Mouse (Mus musculus) heart, embryonic 16.5 days (tissue): Measurements from ENCODE around the gene Tia1. TPM values are rescaled to one million over a fixed set of nuclear protein-coding genes. Genes with fewer than 3 reads are reported as not detected.

Experiments
- ATAC-seq: fragments of 200-750 bp; cut with Nextera tagmentation; replicated peaks from 2 replicates; pipeline ENCODE4 v1.8.0; 2017; ENCODE audit warnings: moderate number of reproducible peaks; ENCODE audit not compliant: insufficient read depth, low FRiP score; ENCODE audit errors: extremely low read depth
- H3K27ac ChIP-seq: fragments of 300-500 bp; sonication (generic); 2 replicates; pipeline ENCODE4 v1.5.1; 2014; ENCODE audit warnings: mild to moderate bottlenecking, low read length, control low read depth, moderate library complexity
- H3K27me3 ChIP-seq: fragments of 300-500 bp; sonication (generic); 2 replicates; pipeline ENCODE4 v1.6.1; 2014; ENCODE audit warnings: low read length, mixed read lengths; ENCODE audit not compliant: control insufficient read depth, insufficient read depth
- H3K36me3 ChIP-seq: fragments of 300-500 bp; sonication (generic); 2 replicates; pipeline ENCODE4 v1.6.1; 2014; ENCODE audit not compliant: control insufficient read depth, insufficient read depth
- H3K4me1 ChIP-seq: fragments of 300-500 bp; sonication (generic); 2 replicates; pipeline ENCODE4 v1.6.1; 2014; ENCODE audit warnings: low read length, mixed read lengths; ENCODE audit not compliant: control insufficient read depth, insufficient read depth
- H3K4me2 ChIP-seq: fragments of 300-500 bp; sonication (generic); 2 replicates; pipeline ENCODE4 v1.6.1; 2014; ENCODE audit warnings: low read depth, mild to moderate bottlenecking, control low read depth, low read length
- H3K4me3 ChIP-seq: fragments of 300-500 bp; sonication (generic); 2 replicates; pipeline ENCODE4 v1.5.1; 2014; ENCODE audit warnings: mild to moderate bottlenecking, control low read depth, low read length
- H3K9ac ChIP-seq: fragments of 300-500 bp; sonication (generic); 2 replicates; pipeline ENCODE4 v1.6.1; 2014; ENCODE audit warnings: low read length, control low read depth
- H3K9me3 ChIP-seq: fragments of 300-500 bp; sonication (generic); replicated peaks from 2 replicates; pipeline ENCODE4 v1.6.1; 2016; ENCODE audit warnings: low read length; ENCODE audit not compliant: control insufficient read depth
- WGBS: fragments of 180-500 bp; shearing (Covaris S2); extraction: QIAGEN DNeasy Blood & Tissue Kit; methylation state at CpG from one replicate; pipeline ENCODE4 v1.1.7; 2014; 5-methylcytosine and 5-hydroxymethylcytosine counted together
- polyA plus RNA-seq: library from polyadenylated mRNA; unstranded; fragments of >200 nt; fragmentation: Nextera tagmentation; extraction: Ambion mirVana; gene quantifications from 2 replicates; pipeline ENCODE4 v1.2.1, GENCODE M21; 2015

Gene Tia1
- polyA plus RNA-seq: 118 and 120 TPM in 2 replicates

GRCm38 (mm10) chr6:86404100-86404861 is at the start of gene Tia1:
Gene Tia1 (plus strand): TSS chr6:86404219.
- whole genome bisulfite sequencing: under 1% methylated on average over 62 of the region's 62 CpGs
- Histone ChIP-seq H3K4me3 (peak within 1 kb of the TSS; percentile 92), H3K4me1 (peaks cover 11% of the 10 kb centered on the region), H3K27ac (peak within 1 kb of the TSS; percentile 100), H3K9me3 (no peaks in the 10 kb centered on the region), H3K27me3 (no peaks in the 10 kb centered on the region), H3K9ac (peak within 1 kb of the TSS; percentile 98), H3K4me2 (peak within 1 kb of the TSS; percentile 80), H3K36me3 (no peaks in the 10 kb centered on the region)
- ATAC-seq: peak; percentile 96

- no peaks in the 10 kb centered on the region for H3K9me3 ChIP-seq
- no peaks in the 10 kb centered on the region for H3K4me1 ChIP-seq
- no peaks in the 10 kb centered on the region for H3K36me3 ChIP-seq
- H3K4me3 ChIP-seq: no peak overlapping the region
- no peak overlapping the region for H3K9ac ChIP-seq
- 70% methylated on average over 3 of the region's 3 CpGs for WGBS
- no peaks in the 10 kb centered on the region for H3K27me3 ChIP-seq
- ATAC-seq: no peak
- no peak overlapping the region for H3K4me2 ChIP-seq
- H3K27ac ChIP-seq: no peak overlapping the region
These were observed 49.1 kb upstream of the Tia1 start for GRCm38 (mm10) chr6:86354948-86355347.

GRCm38 (mm10) chr6:86356956-86357355 is 47.1 kb upstream of the Tia1 start:
- H3K4me2 ChIP-seq: no peak overlapping the region
- no peaks in the 10 kb centered on the region for H3K9me3 ChIP-seq
- H3K4me1 ChIP-seq: no peaks in the 10 kb centered on the region
- WGBS: 66% methylated on average over 9 of the region's 9 CpGs
- H3K27ac ChIP-seq: no peak overlapping the region
- H3K36me3 ChIP-seq: no peaks in the 10 kb centered on the region
- H3K27me3 ChIP-seq: no peaks in the 10 kb centered on the region
- no peak overlapping the region for H3K9ac ChIP-seq
- no peak overlapping the region for H3K4me3 ChIP-seq
- no peak; the same call in 1 of the 2 replicates for ATAC-seq

- Histone ChIP-seq H3K4me2 (no peak overlapping the region), H3K9ac (no peak overlapping the region), H3K27me3 (no peaks in the 10 kb centered on the region), H3K9me3 (no peaks in the 10 kb centered on the region), H3K4me1 (no peaks in the 10 kb centered on the region), H3K27ac (no peak overlapping the region), H3K36me3 (no peaks in the 10 kb centered on the region), H3K4me3 (no peak overlapping the region)
- ATAC-seq: no peak
- 56% methylated on average over 7 of the region's 7 CpGs for WGBS
These were observed 43.3 kb upstream of the Tia1 start for GRCm38 (mm10) chr6:86360691-86361090.

GRCm38 (mm10) chr6:86361373-86361772 is 42.6 kb upstream of the Tia1 start:
- Histone ChIP-seq H3K27me3 (no peaks in the 10 kb centered on the region), H3K4me2 (no peak overlapping the region), H3K4me1 (peaks cover 3% of the 10 kb centered on the region), H3K9ac (no peak overlapping the region), H3K9me3 (no peaks in the 10 kb centered on the region), H3K4me3 (no peak overlapping the region), H3K36me3 (no peaks in the 10 kb centered on the region), H3K27ac (no peak overlapping the region)
- WGBS: 82% methylated on average over 7 of the region's 7 CpGs
- no peak for ATAC-seq

- Histone ChIP-seq H3K27ac (no peak overlapping the region), H3K4me3 (peak overlapping the region; percentile 85), H3K9ac (peak overlapping the region; percentile 73), H3K4me1 (peaks cover 12% of the 10 kb centered on the region), H3K4me2 (peak overlapping the region; percentile 100), H3K27me3 (no peaks in the 10 kb centered on the region), H3K9me3 (no peaks in the 10 kb centered on the region), H3K36me3 (peaks cover 4% of the 10 kb centered on the region; the same call in 1 of the 2 replicates)
- ATAC-seq: 0 out of 2 replicates have a peak, but pooled peaks have one; percentile 12
- under 1% methylated on average over 17 of the region's 17 CpGs for WGBS
These were observed 39.4 kb upstream of the Tia1 start for GRCm38 (mm10) chr6:86364442-86365141.

GRCm38 (mm10) chr6:86365371-86366124 is 38.5 kb upstream of the Tia1 start, which contains the start of gene Fam136a:
Gene Fam136a (plus strand): TSS chr6:86365646.
- Histone ChIP-seq H3K27ac (peak within 1 kb of the TSS; percentile 85), H3K9me3 (no peaks in the 10 kb centered on the region), H3K9ac (peak within 1 kb of the TSS; percentile 92), H3K4me3 (peak within 1 kb of the TSS; percentile 85), H3K4me2 (peak within 1 kb of the TSS; percentile 100), H3K36me3 (peaks cover 4% of the 10 kb centered on the region; the same call in 1 of the 2 replicates), H3K4me1 (peaks cover 13% of the 10 kb centered on the region), H3K27me3 (no peaks in the 10 kb centered on the region)
- peak; percentile 94 for ATAC-seq
- WGBS: under 1% methylated on average over 76 of the region's 76 CpGs

- 33% methylated on average over 25 of the region's 25 CpGs for WGBS
- Histone ChIP-seq H3K4me2 (peak overlapping the region; percentile 100), H3K36me3 (peaks cover 4% of the 10 kb centered on the region; the same call in 1 of the 2 replicates), H3K4me3 (peak overlapping the region; percentile 85), H3K9ac (peak overlapping the region; percentile 92), H3K27me3 (no peaks in the 10 kb centered on the region), H3K4me1 (peaks cover 18% of the 10 kb centered on the region), H3K27ac (peak overlapping the region; percentile 85), H3K9me3 (no peaks in the 10 kb centered on the region)
- ATAC-seq: no peak
These were observed 37.7 kb upstream of the Tia1 start for GRCm38 (mm10) chr6:86366125-86366852.
